Mouse (Mus musculus) monocyte, adult 2 months (primary cell): Measurements from ENCODE around the gene Foxj2.
A peak's percentile ranks its signal among the peaks of the same experiment; 100 is the strongest.

ENCODE experiments used
- DNase-seq, 2 experiments: peaks; one replicate each; pipeline ENCODE4 v3.0.0; 2022; ENCODE audit warnings: low spot score in 2 of 2, low read depth in 1 of 2

Gene Foxj2

GRCm38 (mm10) chr6:122812716-122813115, 7.0 kb upstream of the Foxj2 start:
- no peak for DNase-seq

DNA sequence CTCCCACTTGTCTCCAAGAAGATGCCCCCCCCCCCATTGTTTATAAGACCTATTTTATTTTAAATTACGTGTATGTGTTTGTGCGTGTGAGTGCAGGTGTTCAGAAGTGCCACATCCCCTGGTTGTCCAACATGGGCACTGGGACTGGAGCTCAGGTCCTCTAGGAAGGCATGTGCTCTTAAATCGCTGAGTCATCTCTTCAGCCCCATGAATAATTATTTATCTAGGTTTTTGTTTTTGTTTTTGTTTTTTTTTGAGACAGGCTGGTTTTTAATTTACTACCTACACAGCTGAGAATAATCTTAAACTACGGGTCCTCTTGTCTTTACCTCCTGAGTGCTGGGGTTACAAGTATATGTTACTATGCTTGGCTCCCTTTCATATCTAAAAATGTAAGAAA, 6.1 kb upstream of the Foxj2 start:
- DNase-seq = no peak

GRCm38 (mm10) chr6:122820071-122820798, 521 bp downstream of the Foxj2 start:
- DNase-seq = no peak

DNA sequence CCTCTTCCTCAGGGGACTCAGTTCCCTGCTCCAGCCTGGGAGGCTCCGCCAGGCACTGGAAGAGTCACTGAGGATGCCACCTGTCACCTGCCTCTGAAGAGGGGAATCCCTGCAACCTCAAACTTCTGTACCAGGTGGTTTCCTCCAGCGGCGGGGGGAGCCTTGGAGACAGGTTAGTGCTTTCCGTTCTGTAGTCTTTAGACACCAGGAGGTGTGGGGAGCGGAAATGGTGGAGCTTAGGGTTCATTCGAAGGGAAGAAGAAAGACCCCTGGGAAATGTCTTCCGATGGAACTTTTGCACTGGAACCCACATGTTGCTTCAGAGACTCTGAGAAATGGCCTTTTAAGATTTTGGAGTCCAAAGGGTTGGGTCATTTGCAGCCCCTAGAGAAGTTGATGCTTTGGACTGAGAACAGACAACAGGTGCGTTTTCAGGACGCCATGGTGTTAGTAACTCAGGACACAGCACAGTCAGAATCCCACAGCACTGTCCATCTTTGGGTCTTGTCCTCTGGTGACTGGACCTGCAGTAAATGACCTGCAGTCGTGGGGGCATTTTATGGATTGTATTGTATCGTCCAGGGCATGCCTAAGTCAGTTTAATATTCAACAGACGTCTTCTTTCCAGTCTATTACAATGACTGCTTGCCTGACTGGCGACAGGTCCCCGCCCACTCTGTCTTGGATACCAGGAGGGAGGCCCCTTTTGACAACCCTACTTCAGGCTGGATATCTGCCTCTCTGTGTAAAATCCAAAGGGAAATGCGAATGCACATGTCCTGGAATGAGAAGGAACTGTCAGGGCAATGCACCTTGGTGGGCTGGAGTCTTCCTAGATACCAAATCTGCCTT, 1.3 kb downstream of the Foxj2 start:
- DNase-seq = no peak

DNA sequence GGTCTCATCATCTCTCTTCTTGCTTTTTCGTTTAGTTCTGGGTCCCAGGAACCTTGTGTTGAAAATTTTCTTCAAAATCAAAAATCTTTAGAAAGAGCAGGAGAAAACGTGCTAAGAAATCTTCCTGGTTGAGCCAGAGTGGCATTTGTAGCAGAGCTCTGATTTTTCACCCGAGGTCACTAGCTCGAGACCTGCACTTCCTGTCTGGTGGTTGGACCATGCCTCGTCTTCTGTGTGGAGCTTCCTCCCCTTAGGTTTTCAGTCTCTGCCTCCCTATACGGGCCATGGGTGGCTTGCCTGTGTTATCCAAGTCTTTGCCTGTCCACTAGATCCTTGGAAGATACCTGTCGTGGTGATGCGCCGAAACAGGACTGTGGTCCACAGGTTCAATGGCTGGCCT, 2.1 kb downstream of the Foxj2 start:
- DNase-seq = no peak

GRCm38 (mm10) chr6:122824086-122824485, 4.4 kb downstream of the Foxj2 start:
- DNase-seq = no peak

GRCm38 (mm10) chr6:122825166-122825565, 5.5 kb downstream of the Foxj2 start:
- no peak for DNase-seq

DNA sequence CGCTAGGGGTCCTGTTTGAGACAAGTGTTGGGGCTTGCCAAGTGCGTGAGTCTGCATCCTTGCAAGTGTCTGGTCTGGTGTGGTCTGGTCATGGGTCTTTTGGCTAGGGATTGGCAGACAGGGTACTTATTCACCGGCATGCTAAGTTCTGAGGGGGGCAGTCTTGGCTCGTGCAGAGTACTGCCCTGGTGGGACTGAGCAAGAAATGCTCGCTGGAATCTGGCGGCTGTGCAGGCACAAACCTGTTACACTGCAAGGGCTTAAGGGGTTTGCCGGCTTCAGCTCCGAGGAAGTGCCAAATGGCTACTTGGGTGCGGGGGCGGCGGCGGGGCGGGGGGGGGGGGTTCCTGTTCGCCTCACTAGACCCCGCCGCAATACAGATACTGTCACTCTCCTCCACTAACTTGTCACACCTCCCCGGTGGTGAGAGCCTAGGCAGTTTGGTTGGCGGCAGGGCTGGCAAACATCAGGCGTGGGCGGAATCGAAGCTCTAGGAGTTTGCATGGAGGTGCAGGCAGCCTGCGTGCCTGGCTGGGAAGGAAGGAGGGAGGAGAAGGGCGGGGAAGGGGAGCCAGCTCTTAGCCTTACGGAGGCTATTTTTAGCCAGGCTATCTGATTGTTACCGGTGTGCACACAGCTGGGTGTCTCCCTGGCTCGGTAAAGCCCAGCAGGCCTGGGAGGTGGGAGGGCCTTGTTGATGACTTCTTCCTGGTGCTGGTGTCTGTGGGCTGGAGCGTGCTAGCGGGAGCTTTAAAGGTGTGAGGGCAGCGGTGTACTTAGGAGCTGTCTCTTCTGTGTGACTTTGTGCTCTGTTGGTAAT, 6.4 kb downstream of the Foxj2 start:
- DNase-seq = no peak

- DNase-seq = no peak
Measured at GRCm38 (mm10) chr6:122828086-122828485, 8.4 kb downstream of the Foxj2 start.

DNA sequence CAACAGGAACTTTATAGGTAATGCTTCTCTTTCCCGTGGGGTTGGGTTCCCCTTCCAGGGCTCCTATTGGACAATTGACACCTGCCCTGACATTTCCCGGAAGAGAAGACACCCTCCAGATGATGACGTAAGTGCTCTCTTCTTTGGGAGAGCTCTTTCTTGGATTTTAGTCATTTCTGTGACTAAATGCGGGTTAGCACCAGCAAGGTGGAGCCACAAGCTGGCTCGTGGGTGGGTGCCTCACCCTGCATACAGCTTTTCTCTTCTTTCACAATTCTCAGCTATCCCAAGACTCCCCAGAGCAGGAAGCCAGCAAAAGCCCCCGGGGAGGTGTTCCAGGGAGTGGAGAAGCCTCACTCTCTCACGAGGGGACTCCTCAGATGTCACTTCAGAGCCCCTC, 13.2 kb downstream of the Foxj2 start:
- DNase-seq = no peak

- peak in 1 of 2 experiments; percentile 58 for DNase-seq
Measured at GRCm38 (mm10) chr6:122834365-122834764, 14.7 kb downstream of the Foxj2 start.

DNA sequence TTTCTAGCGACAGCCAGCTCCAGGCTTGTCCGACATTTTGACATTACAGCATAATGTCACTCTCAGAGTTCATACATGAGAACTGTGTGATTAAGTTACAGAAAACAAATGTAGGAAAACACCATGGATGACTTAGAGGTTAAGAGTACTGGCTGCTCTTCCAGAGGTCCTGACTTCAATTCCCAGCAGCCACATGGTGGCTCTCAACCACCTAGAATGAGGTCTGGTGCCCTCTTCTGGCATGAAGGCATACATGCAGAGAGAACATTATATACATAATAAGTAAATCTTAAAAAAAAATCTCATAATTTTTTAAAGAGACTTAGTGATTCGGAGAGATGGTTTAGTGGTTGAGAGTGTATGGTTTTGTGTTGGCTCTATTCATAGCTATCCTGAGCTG, 17.3 kb downstream of the Foxj2 start:
- DNase-seq = no peak

- no peak for DNase-seq
Measured at GRCm38 (mm10) chr6:122837539-122837938, 17.8 kb downstream of the Foxj2 start.

DNA sequence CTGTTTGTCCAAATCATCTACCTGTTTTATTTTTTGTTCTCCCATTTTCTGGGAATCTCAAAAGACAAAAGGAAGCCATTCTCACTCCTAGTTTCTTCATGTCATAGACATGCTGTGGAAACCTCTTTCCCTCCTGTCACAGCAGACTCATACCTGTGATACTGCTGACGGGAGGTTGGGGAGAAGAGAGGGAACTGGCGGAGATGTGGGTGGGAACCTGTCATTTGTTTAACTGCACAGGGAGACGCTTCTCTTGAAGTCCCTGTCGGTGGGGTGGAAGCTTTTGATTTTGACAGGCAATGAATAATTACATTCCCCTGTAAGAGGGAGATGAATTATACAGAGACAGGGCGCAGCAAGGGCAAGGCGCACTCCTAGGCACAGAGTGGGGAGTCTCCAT, 24.0 kb downstream of the Foxj2 start:
- DNase-seq = no peak

- peak in 1 of 2 experiments; percentile 30 for DNase-seq
Measured at GRCm38 (mm10) chr6:122852696-122853095, 33.0 kb downstream of the Foxj2 start.

DNA sequence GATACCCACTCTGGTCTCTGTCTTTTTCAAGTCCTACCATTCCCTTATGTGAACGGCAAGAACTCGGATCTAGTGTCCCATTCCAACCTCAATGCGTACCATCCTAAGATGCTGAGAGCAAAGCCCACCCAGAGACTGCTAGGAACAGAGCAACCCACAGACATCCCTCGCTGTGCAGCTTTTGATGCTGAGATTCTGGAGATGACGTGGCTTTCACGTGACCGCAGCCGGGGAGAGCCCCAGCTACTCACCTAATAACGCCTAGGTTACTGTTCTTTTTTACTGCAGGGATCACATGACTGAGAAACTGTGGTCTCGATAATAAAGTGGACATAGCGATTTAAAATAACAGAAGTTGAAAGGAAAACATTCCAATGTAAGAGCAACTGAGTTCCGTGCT, 34.8 kb downstream of the Foxj2 start:
- no peak for DNase-seq

- DNase-seq = no peak
Measured at GRCm38 (mm10) chr6:122855955-122856354, 36.2 kb downstream of the Foxj2 start, which contains the start of gene C3ar1. TSS of gene C3ar1 (minus strand) at chr6:122856161.

DNA sequence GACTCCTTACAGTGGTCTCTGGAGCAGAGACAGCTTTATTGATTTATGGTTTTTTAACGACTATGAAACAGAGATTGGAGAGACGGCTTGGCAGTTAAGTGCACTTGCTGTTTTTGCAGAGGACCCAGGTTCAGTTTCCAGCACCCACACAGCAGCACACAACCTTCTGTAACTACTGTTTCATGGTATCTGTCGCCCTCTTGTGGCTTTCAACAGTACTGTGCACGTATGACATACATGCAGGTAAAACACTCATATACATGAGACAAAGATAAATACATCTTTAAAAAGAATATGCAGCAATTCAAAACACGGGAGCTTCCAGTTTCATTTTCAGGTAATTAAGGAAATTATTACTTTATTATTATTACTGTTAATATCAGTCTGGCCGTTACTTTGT, 42.7 kb downstream of the Foxj2 start:
- no peak for DNase-seq

GRCm38 (mm10) chr6:122862871-122863270, 43.2 kb downstream of the Foxj2 start:
- peak; percentile 19 to 71 for DNase-seq

- no peak for DNase-seq
Measured at GRCm38 (mm10) chr6:122867914-122868313, 48.2 kb downstream of the Foxj2 start.

- DNase-seq = no peak
Measured at GRCm38 (mm10) chr6:122869846-122870245, 50.1 kb downstream of the Foxj2 start.
